Mouse (Mus musculus) forebrain, embryonic 15.5 days (tissue): ENCODE results near the gene Tspan5. TPM values are rescaled to one million over a fixed set of nuclear protein-coding genes. Genes with fewer than 3 reads are reported as not detected.
A peak's percentile ranks its signal among the peaks of the same experiment; 100 is the strongest.

Experiments used
- ATAC-seq: fragments of 200-750 bp; cut with Nextera tagmentation; replicated peaks from 2 replicates; pipeline ENCODE4 v1.8.0; 2017; ENCODE audit warnings: mild to moderate bottlenecking, moderate TSS enrichment, moderate library complexity
- H3K27ac ChIP-seq: fragments of 300-500 bp; sonication (generic); replicated peaks from 2 replicates; pipeline ENCODE4 v1.5.1; 2015; ENCODE audit warnings: mild to moderate bottlenecking, inconsistent platforms
- H3K27me3 ChIP-seq: fragments of 300-500 bp; sonication (generic); 2 replicates; pipeline ENCODE4 v1.6.1; 2015; ENCODE audit warnings: inconsistent platforms
- H3K36me3 ChIP-seq: fragments of 300-500 bp; sonication (generic); 2 replicates; pipeline ENCODE4 v1.6.1; 2015; ENCODE audit warnings: mild to moderate bottlenecking, inconsistent platforms
- H3K4me1 ChIP-seq: fragments of 300-500 bp; sonication (generic); 2 replicates; pipeline ENCODE4 v1.6.1; 2015; ENCODE audit warnings: inconsistent platforms
- H3K4me2 ChIP-seq: fragments of 300-500 bp; sonication (generic); replicated peaks from 2 replicates; pipeline ENCODE4 v1.6.1; 2015; ENCODE audit warnings: mild to moderate bottlenecking, inconsistent platforms
- H3K4me3 ChIP-seq: fragments of 300-500 bp; sonication (generic); 2 replicates; pipeline ENCODE4 v1.5.1; 2015; ENCODE audit warnings: mild to moderate bottlenecking, inconsistent platforms
- H3K9ac ChIP-seq: fragments of 300-500 bp; sonication (generic); replicated peaks from 2 replicates; pipeline ENCODE4 v1.6.1; 2015; ENCODE audit warnings: mild to moderate bottlenecking, inconsistent platforms
- H3K9me3 ChIP-seq: fragments of 300-500 bp; sonication (generic); 2 replicates; pipeline ENCODE4 v1.6.1; 2016; ENCODE audit warnings: inconsistent platforms
- WGBS: fragments of 180-500 bp; shearing (Covaris S2); methylation state at CpG from one replicate; pipeline ENCODE4 v1.1.7; 2015; ENCODE audit warnings: mixed read lengths; 5-methylcytosine and 5-hydroxymethylcytosine counted together
- polyA plus RNA-seq: library from polyadenylated mRNA; unstranded; fragments of >200 nt; fragmentation: Nextera tagmentation; extraction: Ambion mirVana; gene quantifications from 2 replicates; pipeline ENCODE4 v1.2.1, GENCODE M21; 2015

Gene Tspan5
- polyA plus RNA-seq = 89.1 and 104 TPM in 2 replicates

- under 1% methylated on average over 86 of the region's 100 CpGs for WGBS
- peak within 1 kb of the TSS; percentile 89 for H3K9ac ChIP-seq
- H3K4me2 ChIP-seq = peak within 1 kb of the TSS; percentile 66
- H3K27ac ChIP-seq = peak within 1 kb of the TSS; percentile 94
- H3K36me3 ChIP-seq = no peaks in the 10 kb centered on the region
- no peaks in the 10 kb centered on the region for H3K27me3 ChIP-seq
- peaks cover 40% of the 10 kb centered on the region for H3K4me1 ChIP-seq
- ATAC-seq = peak; percentile 93
- H3K4me3 ChIP-seq = peak within 1 kb of the TSS; percentile 95
- H3K9me3 ChIP-seq = no peaks in the 10 kb centered on the region
Measured at GRCm38 (mm10) chr3:138741649-138742565, at the start of gene Tspan5. Gene Tspan5 (plus strand): TSS chr3:138742195.

- no peaks in the 10 kb centered on the region for H3K36me3 ChIP-seq
Measured at GRCm38 (mm10) chr3:138692302-138692701, 49.7 kb upstream of the Tspan5 start.

GRCm38 (mm10) chr3:138703399-138703798 is 38.6 kb upstream of the Tspan5 start:
- Histone ChIP-seq H3K4me1 (0 out of 2 replicates have a peak, but pooled peaks cover under 1% of the 10 kb centered on the region), H3K27me3 (no peaks in the 10 kb centered on the region), H3K4me2 (no peak overlapping the region), H3K36me3 (no peaks in the 10 kb centered on the region), H3K27ac (no peak overlapping the region), H3K4me3 (no peak overlapping the region), H3K9me3 (no peaks in the 10 kb centered on the region), H3K9ac (no peak overlapping the region)
- no peak for ATAC-seq
- 83% methylated on average over 12 of the region's 12 CpGs for WGBS

More at GRCm38 (mm10) chr3:138692302-138692701, 49.7 kb upstream of the Tspan5 start:
- Histone ChIP-seq H3K4me3 (no peak overlapping the region), H3K27me3 (no peaks in the 10 kb centered on the region), H3K4me1 (no peaks in the 10 kb centered on the region), H3K9me3 (no peaks in the 10 kb centered on the region), H3K27ac (no peak overlapping the region), H3K4me2 (no peak overlapping the region), H3K9ac (no peak overlapping the region)
- ATAC-seq = no peak
- WGBS = 21% methylated on average over 1 of the region's 1 CpGs

GRCm38 (mm10) chr3:138704469-138704868 is 37.5 kb upstream of the Tspan5 start:
- Histone ChIP-seq H3K27me3 (no peaks in the 10 kb centered on the region), H3K9me3 (no peaks in the 10 kb centered on the region), H3K4me1 (0 out of 2 replicates have a peak, but pooled peaks cover 4% of the 10 kb centered on the region), H3K4me3 (no peak overlapping the region), H3K36me3 (no peaks in the 10 kb centered on the region), H3K9ac (no peak overlapping the region), H3K4me2 (no peak overlapping the region), H3K27ac (no peak overlapping the region)
- 90% methylated on average over 9 of the region's 9 CpGs for WGBS
- ATAC-seq = no peak

GRCm38 (mm10) chr3:138705875-138706274 is 36.1 kb upstream of the Tspan5 start:
- Histone ChIP-seq H3K9ac (no peak overlapping the region), H3K27me3 (no peaks in the 10 kb centered on the region), H3K4me3 (no peak overlapping the region), H3K36me3 (no peaks in the 10 kb centered on the region), H3K27ac (no peak overlapping the region), H3K9me3 (no peaks in the 10 kb centered on the region), H3K4me1 (0 out of 2 replicates have a peak, but pooled peaks cover 4% of the 10 kb centered on the region), H3K4me2 (no peak overlapping the region)
- 57% methylated on average over 14 of the region's 14 CpGs for WGBS
- ATAC-seq = no peak

GRCm38 (mm10) chr3:138709183-138709582 is 32.8 kb upstream of the Tspan5 start:
- Histone ChIP-seq H3K4me2 (no peak overlapping the region), H3K27ac (no peak overlapping the region), H3K4me1 (peaks cover 10% of the 10 kb centered on the region; the same call in 1 of the 2 replicates), H3K4me3 (no peak overlapping the region), H3K9me3 (no peaks in the 10 kb centered on the region), H3K36me3 (no peaks in the 10 kb centered on the region), H3K27me3 (no peaks in the 10 kb centered on the region), H3K9ac (no peak overlapping the region)
- WGBS = 81% methylated on average over 5 of the region's 5 CpGs
- ATAC-seq = no peak

GRCm38 (mm10) chr3:138711971-138712370 is 30.0 kb upstream of the Tspan5 start:
- 95% methylated on average over 4 of the region's 4 CpGs for WGBS

GRCm38 (mm10) chr3:138712452-138713140 is 29.4 kb upstream of the Tspan5 start:
- peaks cover 10% of the 10 kb centered on the region; the same call in 1 of the 2 replicates for H3K4me1 ChIP-seq
- H3K4me3 ChIP-seq = no peak overlapping the region
- H3K9me3 ChIP-seq = no peaks in the 10 kb centered on the region
- peak; percentile 62 for ATAC-seq
- H3K4me2 ChIP-seq = peak overlapping the region; percentile 6; the same call in 1 of the 2 replicates
- no peak overlapping the region for H3K9ac ChIP-seq
- peak overlapping the region; percentile 37 for H3K27ac ChIP-seq
- no peaks in the 10 kb centered on the region for H3K36me3 ChIP-seq
- H3K27me3 ChIP-seq = no peaks in the 10 kb centered on the region
- WGBS = 60% methylated on average over 11 of the region's 11 CpGs

More at GRCm38 (mm10) chr3:138711971-138712370, 30.0 kb upstream of the Tspan5 start:
- Histone ChIP-seq H3K27ac (no peak overlapping the region), H3K4me2 (no peak overlapping the region), H3K9me3 (no peaks in the 10 kb centered on the region), H3K4me3 (no peak overlapping the region), H3K9ac (no peak overlapping the region), H3K36me3 (no peaks in the 10 kb centered on the region), H3K27me3 (no peaks in the 10 kb centered on the region), H3K4me1 (peaks cover 10% of the 10 kb centered on the region; the same call in 1 of the 2 replicates)
- ATAC-seq = no peak

- WGBS = 52% methylated on average over 6 of the region's 6 CpGs
- Histone ChIP-seq H3K9me3 (no peaks in the 10 kb centered on the region), H3K4me2 (no peak overlapping the region), H3K4me1 (peaks cover 10% of the 10 kb centered on the region; the same call in 1 of the 2 replicates), H3K27me3 (no peaks in the 10 kb centered on the region), H3K9ac (no peak overlapping the region), H3K36me3 (no peaks in the 10 kb centered on the region), H3K27ac (no peak overlapping the region), H3K4me3 (no peak overlapping the region)
- ATAC-seq = peak; percentile 55; the same call in 1 of the 2 replicates
Measured at GRCm38 (mm10) chr3:138713141-138713540, 28.9 kb upstream of the Tspan5 start.

GRCm38 (mm10) chr3:138714788-138715187 is 27.2 kb upstream of the Tspan5 start:
- Histone ChIP-seq H3K9ac (no peak overlapping the region), H3K27me3 (no peaks in the 10 kb centered on the region), H3K4me1 (peaks cover 6% of the 10 kb centered on the region; the same call in 1 of the 2 replicates), H3K4me3 (no peak overlapping the region), H3K9me3 (no peaks in the 10 kb centered on the region), H3K36me3 (no peaks in the 10 kb centered on the region), H3K4me2 (no peak overlapping the region), H3K27ac (no peak overlapping the region)
- 45% methylated on average over 2 of the region's 2 CpGs for WGBS
- no peak for ATAC-seq

- Histone ChIP-seq H3K9me3 (no peaks in the 10 kb centered on the region), H3K4me1 (peaks cover 6% of the 10 kb centered on the region; the same call in 1 of the 2 replicates), H3K27me3 (no peaks in the 10 kb centered on the region), H3K36me3 (no peaks in the 10 kb centered on the region), H3K9ac (no peak overlapping the region), H3K4me3 (no peak overlapping the region), H3K4me2 (no peak overlapping the region), H3K27ac (no peak overlapping the region)
- WGBS = 85% methylated on average over 4 of the region's 4 CpGs
- ATAC-seq = no peak
Measured at GRCm38 (mm10) chr3:138715212-138715611, 26.8 kb upstream of the Tspan5 start.

- WGBS = 42% methylated on average over 5 of the region's 5 CpGs
- peak; percentile 76 for ATAC-seq
Measured at GRCm38 (mm10) chr3:138717040-138717439, 25.0 kb upstream of the Tspan5 start.

More at GRCm38 (mm10) chr3:138717040-138717439, 25.0 kb upstream of the Tspan5 start:
- no peaks in the 10 kb centered on the region for H3K27me3 ChIP-seq
- no peak overlapping the region for H3K4me3 ChIP-seq
- H3K4me1 ChIP-seq = peaks cover 6% of the 10 kb centered on the region; the same call in 1 of the 2 replicates
- H3K4me2 ChIP-seq = no peak overlapping the region
- H3K9me3 ChIP-seq = no peaks in the 10 kb centered on the region
- H3K27ac ChIP-seq = no peak overlapping the region
- no peak overlapping the region for H3K9ac ChIP-seq
- no peaks in the 10 kb centered on the region for H3K36me3 ChIP-seq
